Mouse (Mus musculus): Measurements from ENCODE around the gene Chd9.
"Not testable (repeated sequence)": the region's sequence is repeated elsewhere in the genome, so short reads cannot be mapped to it uniquely, and the experiment has no call there.

Gene Chd9

GRCm38 (mm10) chr8:90906922-90907321 is 78.8 kb downstream of the Chd9 start:
- DNase-seq (ENCODE audit: low spot score in 2 of 2), result no peak

- no peak for DNase-seq (ENCODE audit: low spot score in 2 of 2)
Observed at GRCm38 (mm10) chr8:90907516-90907847, 79.3 kb downstream of the Chd9 start.

GRCm38 (mm10) chr8:90907848-90908551 is 79.8 kb downstream of the Chd9 start:
- DNase-seq (ENCODE audit: low spot score in 2 of 2), result peak; percentile 98 to 99

- peak; percentile 67 to 75 for DNase-seq (ENCODE audit: low spot score in 2 of 2)
Observed at GRCm38 (mm10) chr8:90908580-90909471, 80.7 kb downstream of the Chd9 start.

- no peak for DNase-seq (ENCODE audit: low spot score in 2 of 2)
Observed at GRCm38 (mm10) chr8:90923158-90923905, 95.2 kb downstream of the Chd9 start.

GRCm38 (mm10) chr8:90928412-90928811 is 100.3 kb downstream of the Chd9 start:
- no peak for DNase-seq (ENCODE audit: low spot score in 2 of 2)

GRCm38 (mm10) chr8:90930125-90930524 is 102.0 kb downstream of the Chd9 start:
- not testable (repeated sequence) for DNase-seq (ENCODE audit: low spot score in 2 of 2)

- DNase-seq (ENCODE audit: low spot score in 2 of 2), result no peak
Observed at GRCm38 (mm10) chr8:90932934-90933333, 104.8 kb downstream of the Chd9 start.

- no peak for DNase-seq (ENCODE audit: low spot score in 2 of 2)
Observed at GRCm38 (mm10) chr8:90934786-90935185, 106.6 kb downstream of the Chd9 start.

GRCm38 (mm10) chr8:90936840-90937239 is 108.7 kb downstream of the Chd9 start:
- DNase-seq (ENCODE audit: low spot score in 2 of 2), result no peak

- DNase-seq (ENCODE audit: low spot score in 2 of 2), result no peak
Observed at GRCm38 (mm10) chr8:90938352-90938930, 110.3 kb downstream of the Chd9 start.

- DNase-seq (ENCODE audit: low spot score in 2 of 2), result peak in 1 of 2 experiments; percentile 40
Observed at GRCm38 (mm10) chr8:90939867-90940266, 111.7 kb downstream of the Chd9 start.

GRCm38 (mm10) chr8:90943770-90944169 is 115.6 kb downstream of the Chd9 start:
- DNase-seq (ENCODE audit: low spot score in 2 of 2), result no peak

GRCm38 (mm10) chr8:90954802-90955760 is 126.9 kb downstream of the Chd9 start:
- DNase-seq (ENCODE audit: low spot score in 2 of 2), result peak; percentile 75 to 76

- no peak for DNase-seq (ENCODE audit: low spot score in 2 of 2)
Observed at GRCm38 (mm10) chr8:90955761-90956136, 127.6 kb downstream of the Chd9 start.

GRCm38 (mm10) chr8:90956390-90956789 is 128.2 kb downstream of the Chd9 start:
- no peak for DNase-seq (ENCODE audit: low spot score in 2 of 2)

GRCm38 (mm10) chr8:90957711-90958110 is 129.6 kb downstream of the Chd9 start:
- no peak for DNase-seq (ENCODE audit: low spot score in 2 of 2)

- no peak for DNase-seq (ENCODE audit: low spot score in 2 of 2)
Observed at GRCm38 (mm10) chr8:90959721-90960120, 131.6 kb downstream of the Chd9 start.

- peak in 1 of 2 experiments; percentile 19 for DNase-seq (ENCODE audit: low spot score in 2 of 2)
Observed at GRCm38 (mm10) chr8:90961603-90962002, 133.5 kb downstream of the Chd9 start.

- no peak for DNase-seq (ENCODE audit: low spot score in 2 of 2)
Observed at GRCm38 (mm10) chr8:90964044-90964443, 135.9 kb downstream of the Chd9 start.
